Mouse (Mus musculus): ENCODE results near the gene a.

DNA sequence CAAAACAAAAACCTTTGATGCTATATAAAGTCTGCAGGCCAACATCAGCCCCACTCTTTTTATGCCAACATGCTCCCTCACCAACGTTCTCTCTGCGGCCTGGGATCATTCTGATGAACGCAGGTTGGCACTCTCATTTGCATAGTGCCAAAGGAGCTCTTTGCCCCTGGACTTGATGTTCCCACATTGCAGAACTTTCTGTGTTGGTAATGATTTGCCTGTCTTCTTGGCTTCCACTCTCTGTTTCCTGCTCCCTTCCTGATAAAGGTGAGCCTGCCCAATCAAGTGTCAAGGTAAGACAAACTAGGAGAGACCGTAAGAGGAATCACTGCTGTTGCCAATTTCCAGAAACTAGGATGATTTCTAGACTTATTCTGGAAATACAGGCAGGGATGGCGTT is 293.3 kb downstream of the a start:
- no peak for TF ChIP-seq CTCF (conservative IDR thresholded peaks at IDR 0.05 in 1 of 2, IDR thresholded peaks at IDR 0.05 in 1 of 2; ENCODE audit: low read depth in 2 of 2, low read length in 2 of 2)
- TF ChIP-seq SMC3 (IDR thresholded peaks at IDR 0.05; ENCODE audit: low read depth, low read length): no peak
- TF ChIP-seq EP300 (IDR thresholded peaks at IDR 0.05; ENCODE audit: low read length): no peak
- no peak for TF ChIP-seq MEF2A (IDR thresholded peaks at IDR 0.05; ENCODE audit: borderline replicate concordance, low read depth, low read length)
- no peak for TF ChIP-seq POLR2A (IDR thresholded peaks at IDR 0.05; ENCODE audit: low read depth, low read length)
- TF ChIP-seq TCF12 (IDR thresholded peaks at IDR 0.05; ENCODE audit: low read depth, low read length): no peak
- TF ChIP-seq MAX (IDR thresholded peaks at IDR 0.05; ENCODE audit: low read length): no peak
- no peak for TF ChIP-seq JUN (IDR thresholded peaks at IDR 0.05; ENCODE audit: insufficient read depth, low read depth, low read length)
- TF ChIP-seq USF2 (conservative IDR thresholded peaks at IDR 0.05; ENCODE audit: low read depth, low read length): no peak
- TF ChIP-seq IRF4 (IDR thresholded peaks at IDR 0.05; ENCODE audit: low read depth, low read length): no peak
- TF ChIP-seq USF1 (IDR thresholded peaks at IDR 0.05; ENCODE audit: low read depth, low read length): no peak

Data from CH12.LX (cell line).